Mouse (Mus musculus) brown adipose tissue, adult 24 weeks (tissue): ENCODE results near the gene Por. TPM values are rescaled to one million over a fixed set of nuclear protein-coding genes. Genes with fewer than 3 reads are reported as not detected.
A peak's percentile ranks its signal among the peaks of the same experiment; 100 is the strongest.

Source experiments
- H3K27ac ChIP-seq: fragments of 200-500 bp; replicated peaks from 2 replicates; pipeline ENCODE4 v1.5.1; 2012; ENCODE audit warnings: low read depth, mild to moderate bottlenecking, low read length
- H3K4me1 ChIP-seq: fragments of 200-500 bp; 2 replicates; pipeline ENCODE4 v1.6.1; 2012; ENCODE audit warnings: low read length, mixed read lengths; ENCODE audit not compliant: control insufficient read depth, insufficient read depth, insufficient read length
- H3K4me3 ChIP-seq: fragments of 200-500 bp; 2 replicates; pipeline ENCODE4 v1.5.1; 2012; ENCODE audit warnings: low read depth, mild to moderate bottlenecking, low read length, moderate library complexity; ENCODE audit not compliant: insufficient read depth
- polyA plus RNA-seq: library from polyadenylated mRNA; stranded (reverse); fragments of >200 nt; gene quantifications from 2 replicates; pipeline ENCODE4 v1.2.4, GENCODE M21; 2012; ENCODE audit not compliant: missing spikeins, insufficient read depth, insufficient read length

Gene Por
- polyA plus RNA-seq, 1 experiment: 156 TPM

GRCm38 (mm10) chr5:135777796-135778470 is 108.1 kb downstream of the Por start, which contains the start of gene Styxl1:
Gene Styxl1 (minus strand): TSS chr5:135778385.
- Histone ChIP-seq H3K27ac (peak within 1 kb of the TSS; percentile 93), H3K4me3 (peak within 1 kb of the TSS; percentile 93), H3K4me1 (peaks cover 16% of the 10 kb centered on the region)

- Histone ChIP-seq H3K4me1 (peaks cover 16% of the 10 kb centered on the region), H3K27ac (peak within 1 kb of the TSS; percentile 93), H3K4me3 (peak within 1 kb of the TSS; percentile 93)
These were observed 108.9 kb downstream of the Por start, which contains the start of gene Mdh2 for GRCm38 (mm10) chr5:135778471-135779445. Gene Mdh2 (plus strand): TSS chr5:135778480.

DNA sequence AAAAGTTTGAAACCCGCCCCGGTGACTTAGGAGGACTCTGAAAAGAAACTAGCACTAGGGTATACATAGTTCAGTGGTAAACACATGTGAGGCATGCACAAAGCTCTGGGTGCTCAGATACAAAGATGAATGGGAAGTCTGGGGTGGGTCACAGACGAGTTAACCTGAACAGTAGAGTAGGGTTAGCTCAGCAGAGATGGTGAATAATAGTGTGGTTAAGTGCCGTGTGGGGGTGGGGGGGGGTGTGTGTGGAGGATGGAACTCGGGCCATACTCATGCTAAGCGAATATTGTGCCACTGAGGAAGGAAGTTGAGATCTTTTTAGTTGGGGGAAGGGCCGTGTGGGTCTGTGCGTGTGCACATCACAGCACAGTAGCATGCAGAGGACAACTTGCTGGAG is 110.5 kb downstream of the Por start:
- H3K4me1 ChIP-seq: peaks cover 14% of the 10 kb centered on the region
- no peak overlapping the region for H3K27ac ChIP-seq
- H3K4me3 ChIP-seq: peak overlapping the region; percentile 47

- no peak overlapping the region for H3K4me3 ChIP-seq
- H3K4me1 ChIP-seq: 0 out of 2 replicates have a peak, but pooled peaks cover 10% of the 10 kb centered on the region
- H3K27ac ChIP-seq: no peak overlapping the region
These were observed 113.1 kb downstream of the Por start for GRCm38 (mm10) chr5:135782901-135783300.

Other genes with a start within 250 kb of the Por start
- 7.9 and 8.6 TPM in 2 replicates for gene Hip1, start 124.9 kb upstream of the Por start, polyA plus RNA-seq
- gene Ccl26, start 106.5 kb upstream of the Por start, polyA plus RNA-seq: not detected in 2 replicates
- gene Ccl24, start 97.0 kb upstream of the Por start, polyA plus RNA-seq: 4.9 and 13.4 TPM in 2 replicates
- 11.7 and 21.0 TPM in 2 replicates for gene Rhbdd2, start 37.4 kb upstream of the Por start, polyA plus RNA-seq
- 131 and 304 TPM in 2 replicates for gene Tmem120a, start 74.4 kb downstream of the Por start, polyA plus RNA-seq
- not detected in 2 replicates for gene Styxl1, start 108.4 kb downstream of the Por start, polyA plus RNA-seq
- gene Mdh2, start 108.4 kb downstream of the Por start, polyA plus RNA-seq: 1,985 and 2,008 TPM in 2 replicates
- not detected in 2 replicates for gene Srrm3, start 136.9 kb downstream of the Por start, polyA plus RNA-seq
- 233 and 423 TPM in 2 replicates for gene Hspb1, start 217.9 kb downstream of the Por start, polyA plus RNA-seq